Mouse (Mus musculus) hindbrain, embryonic 11.5 days (tissue): Measurements from ENCODE around the gene Esyt2. TPM values are rescaled to one million over a fixed set of nuclear protein-coding genes. Genes with fewer than 3 reads are reported as not detected.

Source experiments
- ATAC-seq: fragments of 200-750 bp; cut with Nextera tagmentation; 2 replicates; pipeline ENCODE4 v1.8.0; 2017; ENCODE audit warnings: mild to moderate bottlenecking, moderate TSS enrichment, moderate library complexity; ENCODE audit not compliant: low FRiP score
- DNase-seq: peaks from one replicate; pipeline ENCODE4 v3.0.0-alpha.2; 2015; ENCODE audit warnings: low spot score
- H3K27ac ChIP-seq: fragments of 300-500 bp; sonication (generic); 2 replicates; pipeline ENCODE4 v1.5.1; 2014; ENCODE audit warnings: mild to moderate bottlenecking, low read depth, low read length
- H3K27me3 ChIP-seq: fragments of 300-500 bp; sonication (generic); 2 replicates; pipeline ENCODE4 v1.6.1; 2014; ENCODE audit warnings: mild to moderate bottlenecking, low read length, moderate library complexity, mixed read lengths; ENCODE audit not compliant: control insufficient read depth, insufficient read depth
- H3K36me3 ChIP-seq: fragments of 300-500 bp; sonication (generic); 2 replicates; pipeline ENCODE4 v1.6.1; 2014; ENCODE audit warnings: mild to moderate bottlenecking, low read length, moderate library complexity, mixed read lengths; ENCODE audit not compliant: control insufficient read depth, insufficient read depth
- H3K4me1 ChIP-seq: fragments of 300-500 bp; sonication (generic); replicated peaks from 2 replicates; pipeline ENCODE4 v1.6.1; 2014; ENCODE audit warnings: low read length, mixed read lengths; ENCODE audit not compliant: control insufficient read depth, insufficient read depth
- H3K4me2 ChIP-seq: fragments of 300-500 bp; sonication (generic); replicated peaks from 2 replicates; pipeline ENCODE4 v1.6.1; 2014; ENCODE audit warnings: mild to moderate bottlenecking, low read depth, low read length
- H3K4me3 ChIP-seq: fragments of 300-500 bp; sonication (generic); 2 replicates; pipeline ENCODE4 v1.5.1; 2014; ENCODE audit warnings: low read depth, low read length
- H3K9ac ChIP-seq: fragments of 300-500 bp; sonication (generic); 2 replicates; pipeline ENCODE4 v1.6.1; 2014; ENCODE audit warnings: low read depth, low read length
- H3K9me3 ChIP-seq: fragments of 300-500 bp; sonication (generic); 2 replicates; pipeline ENCODE4 v1.6.1; 2016; ENCODE audit warnings: low read length; ENCODE audit not compliant: control insufficient read depth
- WGBS: fragments of 180-500 bp; shearing (Covaris S2); extraction: QIAGEN DNeasy Blood & Tissue Kit; methylation state at CpG from one replicate; pipeline ENCODE4 v1.1.7; 2014; 5-methylcytosine and 5-hydroxymethylcytosine counted together
- polyA plus RNA-seq: library from polyadenylated mRNA; unstranded; fragments of >200 nt; fragmentation: Nextera tagmentation; extraction: Ambion mirVana; gene quantifications from 2 replicates; pipeline ENCODE4 v1.2.1, GENCODE M21; 2014

Gene Esyt2
- polyA plus RNA-seq, 1 experiment from 2014 or later = 22.1 TPM

DNA sequence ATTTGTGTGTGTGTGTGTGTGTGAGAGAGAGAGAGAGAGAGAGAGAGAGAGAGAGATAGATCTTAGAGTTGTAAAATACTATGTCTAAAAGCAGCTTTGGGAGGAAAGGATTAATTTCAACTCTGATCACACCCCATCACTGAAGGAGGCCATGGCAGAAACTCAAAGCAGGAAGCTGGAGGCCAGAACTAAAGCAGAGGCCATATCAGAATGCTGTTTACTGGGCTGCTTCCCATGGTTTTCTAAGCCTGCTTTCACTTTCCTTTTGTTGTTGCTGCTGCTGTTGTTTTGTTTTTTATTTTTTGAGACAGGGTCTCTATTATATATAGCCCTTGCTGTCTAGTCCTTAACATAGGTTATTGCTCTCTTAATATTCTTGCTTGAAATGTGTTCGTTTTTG, 135.5 kb downstream of the Esyt2 start:
- WGBS = 94% methylated on average over 1 of the region's 1 CpGs
- H3K9me3 ChIP-seq = no peaks in the 10 kb centered on the region
- DNase-seq (no peak), ATAC-seq (no peak)
- H3K4me3 ChIP-seq = no peak overlapping the region
- H3K9ac ChIP-seq = no peak overlapping the region
- no peaks in the 10 kb centered on the region for H3K36me3 ChIP-seq
- no peak overlapping the region for H3K27ac ChIP-seq
- no peak overlapping the region for H3K4me2 ChIP-seq
- H3K27me3 ChIP-seq = no peaks in the 10 kb centered on the region
- H3K4me1 ChIP-seq = no peaks in the 10 kb centered on the region

DNA sequence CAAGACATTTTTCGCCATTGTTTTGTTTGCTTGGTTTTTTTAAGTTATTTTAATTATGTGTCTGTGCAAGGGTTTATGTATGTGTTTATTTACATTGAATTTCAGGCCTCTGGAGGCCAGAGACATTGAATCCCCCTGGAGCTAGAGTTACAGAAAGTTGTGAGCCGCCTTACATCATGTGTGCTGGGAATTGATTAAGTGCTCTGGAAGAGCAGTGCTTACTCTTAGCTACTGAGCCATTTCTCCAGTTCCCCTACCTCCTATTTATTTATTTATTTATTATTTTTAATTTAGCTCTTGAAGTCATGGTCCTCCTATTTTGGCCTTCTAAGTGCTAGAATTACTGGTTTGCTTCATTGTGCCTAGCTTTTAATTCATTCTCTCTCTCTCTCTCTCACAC, 140.7 kb downstream of the Esyt2 start:
- ATAC-seq = no peak
- Histone ChIP-seq H3K4me1 (no peaks in the 10 kb centered on the region), H3K4me3 (no peak overlapping the region), H3K4me2 (no peak overlapping the region), H3K9ac (no peak overlapping the region), H3K27ac (no peak overlapping the region), H3K9me3 (no peaks in the 10 kb centered on the region), H3K27me3 (no peaks in the 10 kb centered on the region), H3K36me3 (no peaks in the 10 kb centered on the region)
- DNase-seq = no peak
- 85% methylated on average over 2 of the region's 2 CpGs for WGBS

DNA sequence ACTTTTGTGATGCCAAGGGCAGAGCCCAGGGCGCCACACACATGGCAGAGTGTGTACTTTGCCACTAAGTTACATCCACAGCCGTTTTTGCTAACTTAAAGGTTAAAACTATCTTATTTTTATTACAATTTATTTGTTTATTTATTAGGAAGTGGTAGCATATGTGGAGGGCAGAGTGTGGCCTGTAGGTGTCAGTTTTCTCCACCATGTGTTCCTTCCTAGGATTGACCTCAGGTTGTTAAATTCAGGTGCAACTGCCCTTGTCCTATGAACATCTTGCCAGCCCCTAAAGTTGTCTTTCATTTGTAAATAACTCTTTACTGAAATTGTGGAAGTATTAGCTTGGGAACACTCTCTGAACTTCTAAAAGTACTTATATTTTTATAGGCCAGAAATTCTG, 144.4 kb downstream of the Esyt2 start:
- 93% methylated on average over 2 of the region's 2 CpGs for WGBS
- H3K4me3 ChIP-seq = no peak overlapping the region
- H3K4me2 ChIP-seq = no peak overlapping the region
- H3K9ac ChIP-seq = no peak overlapping the region
- H3K27me3 ChIP-seq = no peaks in the 10 kb centered on the region
- no peaks in the 10 kb centered on the region for H3K4me1 ChIP-seq
- H3K27ac ChIP-seq = no peak overlapping the region
- H3K36me3 ChIP-seq = no peaks in the 10 kb centered on the region
- no peaks in the 10 kb centered on the region for H3K9me3 ChIP-seq
- ATAC-seq = no peak
- DNase-seq = no peak

DNA sequence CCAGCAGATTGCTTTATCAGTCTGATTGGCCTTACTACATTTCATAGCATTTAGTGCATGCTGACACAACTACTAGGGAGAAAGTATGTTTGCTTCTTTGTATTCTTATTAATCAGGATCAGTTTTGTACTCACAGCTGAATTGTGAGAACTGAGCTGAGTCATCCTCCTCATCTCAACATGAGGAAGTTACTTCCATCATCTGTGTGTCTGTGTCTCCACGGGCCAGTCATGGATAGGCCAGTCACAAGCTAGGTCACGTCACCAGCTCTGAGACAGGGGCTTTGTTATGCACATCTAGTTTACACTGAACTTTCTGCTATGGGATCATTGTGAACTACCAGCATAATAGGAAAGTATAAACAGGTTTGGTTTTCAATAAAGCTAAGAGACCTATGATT, 152.7 kb downstream of the Esyt2 start:
- Histone ChIP-seq H3K27ac (no peak overlapping the region), H3K9me3 (no peaks in the 10 kb centered on the region), H3K27me3 (no peaks in the 10 kb centered on the region), H3K4me1 (no peaks in the 10 kb centered on the region), H3K4me2 (no peak overlapping the region), H3K4me3 (no peak overlapping the region), H3K36me3 (no peaks in the 10 kb centered on the region; the same call in 1 of the 2 replicates), H3K9ac (no peak overlapping the region)
- ATAC-seq (no peak), DNase-seq (no peak)
- 91% methylated on average over 2 of the region's 2 CpGs for WGBS

DNA sequence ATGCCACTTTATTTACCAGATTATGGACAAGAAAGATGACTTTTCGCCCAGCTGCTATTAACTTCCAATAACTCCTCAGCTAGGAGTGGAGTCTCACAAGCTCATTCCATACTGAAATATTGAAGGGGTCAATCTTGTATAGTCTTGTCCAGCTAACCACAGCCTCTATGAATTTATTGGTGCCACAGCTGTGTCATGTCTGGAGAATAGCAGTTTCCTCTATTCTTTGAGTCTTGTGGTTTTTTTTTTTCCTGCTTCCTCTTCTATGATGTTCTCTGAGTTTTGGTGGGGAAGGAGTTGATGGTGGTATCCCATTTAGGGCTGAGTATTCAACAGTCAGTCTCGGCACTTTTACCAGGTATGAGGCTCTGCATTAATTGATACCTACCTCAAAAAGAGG, 154.2 kb downstream of the Esyt2 start:
- 93% methylated on average over 2 of the region's 2 CpGs for WGBS
- ATAC-seq = no peak
- H3K4me3 ChIP-seq = no peak overlapping the region
- H3K27me3 ChIP-seq = no peaks in the 10 kb centered on the region
- no peak for DNase-seq
- no peak overlapping the region for H3K4me2 ChIP-seq
- H3K9me3 ChIP-seq = no peaks in the 10 kb centered on the region
- H3K4me1 ChIP-seq = no peaks in the 10 kb centered on the region
- no peak overlapping the region for H3K9ac ChIP-seq
- no peaks in the 10 kb centered on the region; the same call in 1 of the 2 replicates for H3K36me3 ChIP-seq
- no peak overlapping the region for H3K27ac ChIP-seq

DNA sequence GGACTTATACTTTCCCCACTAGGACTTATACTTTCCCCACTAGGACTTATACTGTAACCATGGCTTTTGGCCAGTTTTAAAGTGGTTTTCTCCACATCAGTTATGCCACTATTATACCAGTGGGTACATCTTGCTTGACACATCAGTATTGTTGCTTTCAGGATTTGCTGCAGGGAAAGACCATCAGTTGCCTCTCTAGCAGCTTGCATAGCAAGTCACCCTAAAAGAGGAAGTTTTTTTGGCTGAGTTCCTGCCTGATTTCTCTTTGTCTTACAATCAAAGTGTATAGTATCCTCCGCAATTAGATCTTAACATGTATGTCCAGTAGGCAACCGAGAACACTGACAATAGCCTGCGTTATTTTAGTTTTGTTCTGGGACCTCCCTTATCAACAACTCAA, 155.1 kb downstream of the Esyt2 start:
- no peak overlapping the region for H3K27ac ChIP-seq
- H3K4me3 ChIP-seq = no peak overlapping the region
- DNase-seq (no peak), ATAC-seq (no peak)
- 90% methylated on average over 3 of the region's 3 CpGs for WGBS
- H3K4me1 ChIP-seq = no peaks in the 10 kb centered on the region
- H3K9me3 ChIP-seq = no peaks in the 10 kb centered on the region
- no peak overlapping the region for H3K9ac ChIP-seq
- H3K27me3 ChIP-seq = no peaks in the 10 kb centered on the region
- H3K36me3 ChIP-seq = peaks cover 3% of the 10 kb centered on the region; the same call in 1 of the 2 replicates
- no peak overlapping the region for H3K4me2 ChIP-seq

DNA sequence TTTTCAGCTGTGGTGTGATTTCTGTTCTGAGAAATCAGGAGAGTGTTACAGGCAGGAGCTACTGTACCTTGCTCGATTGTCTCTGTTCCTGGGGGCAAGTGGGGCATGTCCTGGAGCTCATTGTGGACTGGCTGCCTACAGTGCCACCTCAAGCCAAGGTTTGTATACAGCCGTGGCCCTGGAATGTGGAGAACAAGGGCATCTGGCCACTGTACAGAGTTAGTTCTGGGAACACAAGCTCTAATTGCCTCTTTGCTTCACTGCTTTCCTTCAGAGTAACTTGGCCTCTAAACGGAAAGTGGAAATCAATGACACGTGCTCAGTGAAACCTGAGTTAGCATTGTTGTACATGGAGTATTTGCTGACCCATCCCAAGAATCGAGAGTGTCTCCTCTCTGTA, 157.6 kb downstream of the Esyt2 start:
- no peak overlapping the region for H3K4me2 ChIP-seq
- no peak overlapping the region for H3K4me3 ChIP-seq
- ATAC-seq = no peak
- H3K9me3 ChIP-seq = no peaks in the 10 kb centered on the region
- no peaks in the 10 kb centered on the region for H3K4me1 ChIP-seq
- 89% methylated on average over 5 of the region's 5 CpGs for WGBS
- H3K9ac ChIP-seq = no peak overlapping the region
- DNase-seq = no peak
- H3K27ac ChIP-seq = no peak overlapping the region
- peaks cover 3% of the 10 kb centered on the region; the same call in 1 of the 2 replicates for H3K36me3 ChIP-seq
- no peaks in the 10 kb centered on the region for H3K27me3 ChIP-seq

Other genes with a start within 250 kb of the Esyt2 start
- 70.8 and 71.4 TPM in 2 replicates for gene Zfp386, start 233.5 kb upstream of the Esyt2 start, polyA plus RNA-seq
- 1.7 and 2.3 TPM in 2 replicates for gene Vipr2, start 203.5 kb upstream of the Esyt2 start, polyA plus RNA-seq
- gene Wdr60, start 18.2 kb upstream of the Esyt2 start, polyA plus RNA-seq = 15.3 and 17.3 TPM in 2 replicates
- not detected in 2 replicates for gene Gm11027, start 5.8 kb upstream of the Esyt2 start, polyA plus RNA-seq
- 33.4 and 36.0 TPM in 2 replicates for gene Ncapg2, start 124.2 kb downstream of the Esyt2 start, polyA plus RNA-seq
- 3.9 and 6.9 TPM in 2 replicates for gene Ptprn2, start 204.5 kb downstream of the Esyt2 start, polyA plus RNA-seq